Mouse (Mus musculus): Measurements from ENCODE around the gene Eea1.
"Not testable (repeated sequence)": the region's sequence is repeated elsewhere in the genome, so short reads cannot be mapped to it uniquely, and the experiment has no call there.

Eea1 gene

DNA sequence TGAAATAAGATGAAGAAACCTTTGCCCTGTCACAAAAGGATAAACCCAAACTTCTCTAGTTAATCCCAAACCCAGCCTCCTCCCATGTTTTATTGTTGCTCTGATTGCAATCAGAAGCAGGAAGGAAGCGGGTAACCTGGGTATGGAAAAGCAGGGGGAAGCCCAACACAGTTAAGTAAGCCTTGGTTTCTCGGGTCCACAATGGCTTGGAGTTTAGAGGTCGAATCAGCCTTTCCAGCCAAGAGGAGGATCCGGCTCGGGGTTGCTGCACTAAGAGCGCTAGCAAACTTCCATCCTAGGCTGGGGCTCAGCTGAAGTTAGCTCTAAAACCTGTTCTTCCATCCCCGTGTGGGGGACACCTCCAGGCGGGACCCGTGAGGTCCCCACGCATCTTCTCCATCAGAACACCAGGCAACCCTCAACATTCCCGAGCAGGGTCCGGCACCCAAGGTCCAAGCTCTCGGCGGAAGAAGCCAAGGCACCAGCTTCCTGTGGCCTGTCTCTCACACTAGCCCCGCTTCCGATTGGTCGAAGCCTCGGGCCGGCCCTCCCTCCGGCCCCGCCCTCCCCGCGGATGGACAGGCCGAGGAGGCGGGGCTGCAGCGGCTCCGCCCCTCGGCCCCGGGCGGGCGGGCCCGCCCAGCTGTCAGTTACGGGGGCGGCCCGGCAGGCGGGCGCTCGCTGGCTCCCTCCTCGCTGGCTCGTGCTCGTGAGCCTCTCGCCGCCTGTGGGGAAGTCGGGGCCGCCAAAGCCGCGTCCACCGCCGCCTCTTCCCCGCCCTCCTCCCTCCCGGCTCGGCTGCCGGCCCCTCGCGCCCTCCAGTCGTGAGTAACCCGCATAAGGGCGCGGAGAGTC lies at the start of gene Eea1:
Eea1 (plus strand) TSS at position 605 of the 855 bp plus-strand sequence.
- peak; percentile 84 for DNase-seq (ENCODE audit: low read depth)

GRCm38 (mm10) chr10:95891214-95891960 lies 49.1 kb upstream of the Eea1 start:
- DNase-seq (ENCODE audit: low read depth), result no peak

DNA sequence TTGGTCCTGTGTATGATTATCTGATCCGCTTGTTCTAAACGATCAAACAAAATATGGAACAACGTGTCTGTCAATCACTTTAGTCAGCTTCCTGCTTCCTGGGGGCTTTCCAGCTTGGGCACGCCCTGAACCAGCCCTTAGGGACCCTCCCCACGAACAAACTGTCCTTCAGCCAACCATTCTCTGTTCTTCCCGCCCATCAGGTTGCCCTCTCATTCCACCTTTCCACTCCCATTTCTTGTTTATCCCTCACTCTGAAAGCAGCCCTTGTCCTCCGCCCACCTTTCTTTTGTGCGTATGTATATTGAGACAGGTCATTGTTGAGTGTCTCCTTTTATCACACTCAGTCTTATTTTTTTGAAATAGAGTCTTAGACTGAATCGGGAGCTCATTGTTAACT lies 48.3 kb upstream of the Eea1 start:
- DNase-seq (ENCODE audit: low read depth), result peak; percentile 35

GRCm38 (mm10) chr10:95893291-95893932 lies 47.0 kb upstream of the Eea1 start:
- DNase-seq (ENCODE audit: low read depth), result no peak

GRCm38 (mm10) chr10:95894036-95894855 lies 46.2 kb upstream of the Eea1 start:
- no peak for DNase-seq (ENCODE audit: low read depth)

DNA sequence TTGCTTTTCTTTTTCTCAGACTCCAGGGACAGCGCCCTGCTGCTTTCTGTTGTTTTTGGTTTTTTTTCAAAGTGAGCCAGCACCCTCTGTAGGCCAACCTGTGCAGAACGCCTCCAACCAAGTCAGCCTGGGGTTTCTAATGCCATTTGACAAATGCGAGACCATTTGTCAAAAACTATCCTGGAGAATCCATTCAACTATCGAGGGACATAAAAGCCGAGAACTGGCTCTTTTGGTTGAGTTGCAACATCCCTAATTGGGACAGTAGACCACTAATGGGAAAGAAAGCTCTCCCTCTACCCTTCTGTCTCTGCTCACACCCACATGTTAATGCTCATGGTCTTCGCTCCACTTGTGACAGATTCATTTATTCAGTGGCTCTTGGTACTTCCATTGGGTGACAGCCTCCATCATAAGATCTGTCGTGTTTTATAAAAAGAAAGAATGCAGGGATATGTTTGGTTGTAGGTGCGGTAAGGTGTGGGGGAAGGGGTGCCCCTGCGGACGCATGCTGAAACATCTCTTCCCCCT lies 45.5 kb upstream of the Eea1 start:
- DNase-seq (ENCODE audit: low read depth), result peak; percentile 86

- DNase-seq (ENCODE audit: low read depth), result peak; percentile 71
These were observed 41.8 kb upstream of the Eea1 start for GRCm38 (mm10) chr10:95898471-95899154.

DNA sequence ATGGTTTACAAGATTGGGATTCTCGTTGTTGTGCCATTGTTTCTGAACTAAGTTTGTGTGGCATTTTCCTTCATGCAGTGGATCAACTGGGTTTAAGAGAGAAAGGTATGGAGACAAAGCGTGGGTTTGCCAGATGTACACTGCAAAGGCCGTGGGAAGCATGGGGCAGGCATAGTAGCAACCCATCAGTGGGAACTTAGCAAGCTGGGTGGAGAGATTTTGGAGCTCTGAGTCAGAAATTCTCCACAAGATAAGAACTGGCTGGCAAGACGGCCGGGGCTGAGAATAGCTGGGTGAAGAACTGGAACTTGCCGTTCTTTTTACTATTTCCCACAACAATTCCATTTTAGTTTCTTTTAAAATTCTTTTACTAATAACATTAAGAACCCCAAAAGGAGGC lies 35.8 kb upstream of the Eea1 start:
- DNase-seq (ENCODE audit: low read depth), result no peak

DNA sequence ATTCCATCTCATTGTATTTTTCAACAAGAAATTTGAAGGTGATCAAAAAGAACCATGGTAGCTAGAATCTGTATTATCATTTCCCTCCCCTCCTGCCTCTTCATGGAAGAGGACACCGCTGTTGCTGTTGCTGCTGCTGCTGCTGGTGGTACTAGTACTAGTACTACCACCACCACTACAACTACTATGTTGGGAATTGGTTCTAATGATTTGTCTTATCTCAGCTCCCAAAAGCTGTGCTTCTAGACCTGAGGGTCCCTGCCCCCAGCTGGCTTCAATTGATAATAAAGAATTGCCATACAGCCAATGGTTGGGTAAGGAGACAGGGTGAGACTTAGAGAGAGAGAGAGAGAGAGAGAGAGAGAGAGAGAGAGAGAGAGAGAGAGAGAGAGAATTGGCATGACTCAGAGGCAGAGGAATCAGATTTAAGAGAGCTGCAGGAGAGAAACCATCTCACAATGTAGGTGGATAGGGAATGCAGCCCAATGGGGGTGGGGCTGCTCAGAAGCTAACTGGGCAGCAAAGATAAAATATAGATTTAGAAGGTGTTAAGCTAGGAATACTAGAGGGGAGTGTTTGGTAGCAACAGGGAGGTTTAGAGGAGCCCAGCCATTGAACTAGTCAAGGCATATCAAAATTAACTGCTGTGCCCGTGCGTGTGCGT lies 31.1 kb upstream of the Eea1 start:
- DNase-seq (ENCODE audit: low read depth), result no peak

DNA sequence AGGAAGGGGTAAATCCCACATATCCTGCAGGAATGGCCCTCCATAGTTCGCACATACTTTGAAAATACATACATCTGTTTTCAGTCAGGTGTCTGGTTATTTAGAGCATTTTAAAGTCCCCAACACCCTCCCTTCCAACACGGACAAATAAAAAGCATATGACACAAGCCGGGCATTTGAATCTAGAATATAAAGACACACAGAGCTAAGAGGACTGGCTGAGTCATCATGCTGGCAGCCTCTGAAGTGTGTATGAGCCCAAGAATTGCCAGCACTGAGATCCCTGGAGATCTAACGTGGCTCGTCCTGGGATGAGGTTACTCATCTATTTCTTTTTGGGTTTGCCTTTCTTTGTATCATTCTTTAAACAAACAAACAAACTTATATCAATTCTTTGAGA lies 29.4 kb upstream of the Eea1 start:
- no peak for DNase-seq (ENCODE audit: low read depth)

DNA sequence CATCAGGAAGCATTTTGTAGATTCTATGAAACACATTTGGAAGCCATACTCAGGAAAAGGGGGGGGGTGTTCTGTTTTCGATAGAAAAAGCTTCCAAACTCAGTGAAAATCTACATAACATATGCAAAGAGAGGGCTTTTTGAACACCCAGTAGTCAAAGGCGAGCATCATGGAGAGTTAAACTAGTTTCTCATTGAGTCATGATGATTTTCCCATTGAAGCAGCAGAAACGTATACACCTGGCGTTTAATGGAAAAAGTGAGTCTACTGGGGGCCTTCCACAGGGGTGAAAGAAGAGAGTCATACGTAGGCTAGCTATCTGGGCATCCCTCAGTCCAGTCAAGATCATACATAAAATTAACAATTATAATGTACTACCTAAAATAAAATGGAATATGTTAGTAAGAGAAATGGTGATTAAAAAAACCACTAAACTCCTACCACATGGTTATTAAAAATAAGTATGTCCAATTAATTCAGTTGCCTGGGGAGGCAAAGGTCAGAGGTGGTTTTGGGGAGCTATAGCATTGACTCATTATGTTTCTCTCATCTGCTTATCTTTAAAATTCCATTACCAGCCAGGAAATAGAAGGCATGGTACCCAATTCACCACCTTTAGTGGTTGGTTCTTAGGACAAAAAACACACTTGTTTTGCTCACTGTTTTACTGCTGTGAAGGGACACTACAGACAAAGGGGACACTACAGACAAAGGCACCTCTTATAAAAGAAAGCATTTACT lies 25.8 kb upstream of the Eea1 start:
- DNase-seq (ENCODE audit: low read depth), result peak; percentile 81

DNA sequence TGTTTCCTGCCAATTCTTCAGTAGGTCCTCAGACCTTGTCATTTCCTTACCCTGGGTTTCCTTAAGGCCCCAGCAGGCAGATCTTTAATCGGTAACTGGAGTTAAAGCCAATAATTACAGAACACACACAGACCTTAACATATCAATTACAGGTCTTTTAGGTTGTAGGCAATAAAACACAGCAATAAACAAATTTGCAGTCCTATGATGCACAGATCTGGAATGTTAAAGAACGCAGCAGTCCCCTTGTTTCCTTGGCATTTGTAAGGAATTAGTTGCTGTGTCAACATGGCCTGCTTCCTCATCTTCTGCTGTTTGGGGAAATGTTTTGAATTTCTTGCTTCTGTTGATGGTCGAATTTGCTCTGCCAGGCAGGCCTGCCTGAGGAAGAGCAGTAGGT lies 21.7 kb upstream of the Eea1 start:
- no peak for DNase-seq (ENCODE audit: low read depth)

DNA sequence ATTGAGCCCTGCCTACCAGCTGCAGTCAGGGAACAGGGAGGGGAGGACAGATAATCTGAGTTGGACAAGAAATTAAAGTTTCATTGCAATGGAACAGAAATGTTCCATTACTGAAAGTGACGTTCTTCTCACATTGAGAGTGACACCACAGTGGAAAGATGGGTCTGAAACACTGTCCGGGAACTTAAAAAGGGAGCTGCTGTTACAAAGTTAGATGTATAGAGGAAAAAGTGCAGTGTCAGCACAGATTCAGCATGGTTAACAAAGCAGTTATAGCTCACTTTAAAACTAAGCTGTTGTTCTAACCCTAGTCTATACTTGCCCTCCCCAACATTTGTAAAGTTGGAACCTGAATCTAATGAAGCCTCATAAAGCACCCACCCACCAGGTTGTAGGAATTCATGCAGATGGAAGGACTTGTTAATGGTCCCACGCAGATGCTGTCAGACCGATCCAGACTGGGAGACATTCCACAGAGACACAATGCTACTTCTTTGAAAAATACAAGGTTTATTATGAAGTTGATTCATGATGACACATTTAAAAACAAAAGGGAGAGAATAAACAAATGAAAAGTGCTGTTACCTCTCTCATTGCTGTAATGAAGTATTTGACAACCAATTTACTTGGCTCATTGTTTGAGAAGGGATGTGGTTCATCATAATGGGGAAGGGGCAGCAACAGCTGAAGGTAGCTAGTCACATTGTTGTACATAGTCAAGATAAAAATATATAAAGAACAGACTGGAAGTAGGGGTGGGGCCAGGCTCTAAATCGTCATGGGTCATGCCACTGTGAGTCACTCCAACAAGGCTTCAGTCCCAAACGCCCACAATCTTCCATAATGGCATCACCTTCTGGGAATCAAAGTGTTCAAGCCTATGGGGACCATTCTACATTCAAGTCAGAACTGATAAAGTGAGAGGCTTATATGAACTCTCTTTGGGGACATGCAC lies 16.9 kb upstream of the Eea1 start:
- DNase-seq (ENCODE audit: low read depth), result peak; percentile 23

- not testable (repeated sequence) for DNase-seq (ENCODE audit: low read depth)
These were observed 6.8 kb upstream of the Eea1 start for GRCm38 (mm10) chr10:95933631-95934030.

DNA sequence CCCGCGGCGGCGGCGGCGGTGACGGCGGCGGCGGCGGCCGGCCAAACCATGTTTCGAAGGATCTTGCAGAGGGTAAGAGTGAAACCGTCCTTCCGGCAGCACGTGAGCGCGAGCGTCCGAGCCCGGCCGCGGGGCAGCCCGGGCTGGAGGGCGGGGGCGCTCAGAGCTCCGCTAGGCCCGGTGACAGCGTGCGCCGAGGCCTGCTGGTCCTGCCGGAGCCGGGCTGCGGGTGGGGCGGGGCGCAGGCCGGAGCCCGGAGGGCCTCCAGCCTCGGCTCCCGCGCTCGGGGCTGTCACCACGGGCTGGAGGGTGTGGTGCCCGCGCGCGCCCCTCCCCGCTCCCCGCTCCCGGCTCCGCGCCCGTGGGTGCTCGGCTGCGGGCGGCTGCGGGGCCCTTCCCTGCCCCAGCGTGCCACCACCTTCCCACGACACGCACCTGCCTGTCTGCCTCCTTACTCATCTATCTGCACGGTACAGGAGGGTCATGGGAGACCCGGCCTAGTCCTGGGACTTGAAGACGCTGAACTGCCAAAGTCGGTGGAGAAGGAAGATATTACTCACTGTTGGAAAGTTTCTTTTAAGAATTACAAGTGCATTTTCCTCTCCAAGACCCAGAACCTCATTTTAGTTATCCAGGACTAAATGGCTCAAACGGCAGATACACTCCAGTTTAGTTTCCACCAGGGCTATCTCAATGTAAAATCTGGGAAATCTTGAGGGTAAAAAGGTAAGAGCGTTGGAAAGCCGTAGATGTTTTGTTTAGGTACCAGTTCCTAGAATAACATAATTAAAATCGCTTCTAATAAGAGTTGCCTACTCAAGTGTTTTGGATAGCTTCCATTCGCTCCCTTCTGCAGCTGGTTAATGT lies 684 bp downstream of the Eea1 start:
- DNase-seq (ENCODE audit: low read depth), result peak; percentile 67

DNA sequence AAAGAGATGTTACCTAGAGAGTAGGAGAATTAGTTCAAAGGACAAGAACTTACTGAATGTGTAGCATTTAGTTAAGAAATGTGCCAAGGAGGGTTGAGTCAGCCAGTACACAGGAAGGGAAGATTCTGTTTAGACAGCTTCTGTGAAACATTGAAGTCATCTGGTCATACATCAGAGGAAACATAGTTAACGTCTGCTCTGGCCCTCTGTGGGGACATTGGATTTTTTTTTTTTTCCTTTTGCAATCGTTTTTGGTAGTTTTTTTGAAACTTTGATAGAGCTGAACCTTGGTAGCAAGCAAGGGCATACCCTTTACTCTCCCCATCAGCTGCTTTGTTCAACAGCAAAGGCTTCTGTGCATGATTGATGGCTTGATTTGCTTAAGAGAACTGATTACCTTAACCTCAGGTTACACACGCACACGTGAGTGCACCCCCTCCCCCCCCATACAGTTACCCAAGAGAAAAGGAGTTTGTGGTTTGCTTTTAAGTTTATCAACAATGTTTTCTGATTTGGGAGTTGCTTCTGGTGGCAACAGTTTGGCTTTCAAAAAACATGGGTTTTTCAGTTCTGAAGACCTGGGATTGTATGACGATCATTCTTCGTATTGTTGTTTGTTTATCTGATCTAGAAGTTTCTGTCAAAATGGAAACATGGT lies 1.4 kb downstream of the Eea1 start:
- DNase-seq (ENCODE audit: low read depth), result peak; percentile 80

DNA sequence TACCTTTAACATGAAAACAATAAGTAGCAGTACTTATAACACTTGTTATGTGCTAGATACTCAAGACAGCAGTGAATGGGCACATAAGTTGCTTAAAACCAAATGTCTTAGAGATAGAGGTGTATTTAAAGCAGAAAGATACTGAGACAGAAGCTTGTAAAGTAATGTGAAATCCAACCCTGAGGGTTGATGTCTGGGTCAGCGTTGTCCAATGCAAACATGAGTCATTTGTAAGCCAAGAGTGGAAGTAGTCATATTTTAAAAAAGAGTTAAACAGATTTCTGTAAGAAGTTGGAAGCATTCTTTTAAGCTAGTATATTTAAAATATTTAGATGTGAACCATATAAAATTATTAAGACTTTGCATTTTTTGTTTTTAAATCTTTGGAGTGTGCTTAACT lies 4.6 kb downstream of the Eea1 start:
- DNase-seq (ENCODE audit: low read depth), result no peak
